Mouse (Mus musculus) cerebellum, adult 2 months (tissue): ENCODE measurements at regions not wholly inside any gene's neighbourhood (a gene's known extent, or its start where the extent isn't known, plus 50 kb on each side); places are given as distances from the start of the nearest gene placed in this dataset.

Experiments
- CTCF ChIP-seq: fragments of 200-500 bp; IDR thresholded peaks from 2 replicates; pipeline ENCODE4 v1.5.1; 2011; ENCODE audit warnings: low read depth, mild to moderate bottlenecking, control low read depth, low read length, moderate library complexity, borderline replicate concordance; ENCODE audit not compliant: insufficient read depth
- POLR2A ChIP-seq: fragments of 200-500 bp; IDR thresholded peaks from 2 replicates; pipeline ENCODE4 v1.6.1; 2011; ENCODE audit warnings: low read length, control low read depth, borderline replicate concordance; ENCODE audit not compliant: insufficient read depth

DNA sequence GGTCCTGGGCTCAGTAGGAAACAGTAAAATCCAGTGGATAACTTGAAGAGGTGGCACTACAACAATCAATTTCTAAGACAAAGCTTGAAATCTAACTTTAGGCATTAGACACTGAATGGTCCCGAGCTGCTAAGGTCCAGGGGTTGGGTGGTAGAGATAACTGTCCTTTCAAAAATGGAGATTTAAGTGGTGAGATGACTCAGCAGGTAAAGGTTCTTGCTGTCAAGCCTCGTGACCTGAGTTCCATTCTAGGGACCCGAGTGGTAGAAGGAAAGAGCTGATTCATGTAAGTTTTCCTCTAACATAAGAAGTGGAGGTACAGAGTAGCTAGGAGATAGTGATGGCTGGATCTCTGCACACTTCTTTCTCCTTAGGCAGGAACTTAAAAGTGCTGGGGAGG is 180.3 kb upstream of the Cxcr4 start:
- TF ChIP-seq POLR2A (no peak), CTCF (no peak)
